11 mouse cellular contexts compared by ENCODE assay signal in the genomic region with DNA sequence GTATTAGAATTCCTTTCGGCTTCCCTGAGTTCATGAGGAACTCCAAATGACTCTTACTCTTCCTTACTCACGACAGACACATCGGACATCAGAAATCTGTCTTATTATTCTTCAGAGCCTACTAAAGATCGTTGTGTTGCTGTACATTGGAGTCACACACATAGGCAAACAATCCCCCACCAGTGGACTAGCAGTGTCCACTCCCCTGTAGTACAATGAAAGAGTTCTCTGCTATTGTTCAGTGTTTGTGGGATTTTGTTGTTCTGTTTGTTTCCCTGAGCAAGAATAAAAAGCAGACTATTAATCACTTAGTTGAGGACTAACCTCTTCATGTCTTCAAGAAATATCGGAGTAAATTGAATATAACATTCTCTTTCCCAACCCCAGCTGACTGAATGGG. TPM values are rescaled to one million over a fixed set of nuclear protein-coding genes. Genes with fewer than 3 reads are reported as not detected.
A peak's percentile ranks its signal among the peaks of the same experiment; 100 is the strongest.
DNase-seq lines count a peak whose midpoint lies in the region; ATAC-seq and TF ChIP-seq lines count a peak whose summit lies in the region.
"Had no signal": no experiment of that assay in that cellular context is flagged by ENCODE, and none has a peak within 500 bp of the region (broad histone marks: within the 10 kb centered on the region; RNA-seq: fewer than 3 reads in every experiment).

No protein-coding gene starts in this region.

- WGBS in forebrain, embryonic 10.5 days: 56% methylated on average over 5 of the region's 5 CpGs
- 46% methylated on average over 5 of the region's 5 CpGs for WGBS in forebrain, embryonic 16.5 days
- 68% methylated on average over 5 of the region's 5 CpGs for WGBS in kidney, embryonic 15.5 days
- WGBS in embryonic facial prominence, embryonic 12.5 days: 53% methylated on average over 5 of the region's 5 CpGs
- WGBS in limb, embryonic 14.5 days: 64% methylated on average over 5 of the region's 5 CpGs

- H3K4me2 ChIP-seq in forebrain, embryonic 16.5 days (ENCODE audit: low read length): no peak overlapping the region
- peak overlapping the region; percentile 31 for H3K4me2 ChIP-seq in kidney, embryonic 15.5 days
- peak overlapping the region; percentile 46; the same call in 1 of the 2 replicates for H3K4me2 ChIP-seq in embryonic facial prominence, embryonic 12.5 days (replicated peaks)
- H3K4me2 ChIP-seq in limb, embryonic 14.5 days (replicated peaks; ENCODE audit: low read depth, low read length, severe bottlenecking): no peak overlapping the region; the same call in 1 of the 2 replicates

- peaks cover 41% of the 10 kb centered on the region for H3K4me1 ChIP-seq in forebrain, embryonic 10.5 days
- H3K4me1 ChIP-seq in forebrain, embryonic 16.5 days (replicated peaks; ENCODE audit: control insufficient read depth, insufficient read depth, low read length): peaks cover 15% of the 10 kb centered on the region
- H3K4me1 ChIP-seq in kidney, embryonic 15.5 days: peaks cover 35% of the 10 kb centered on the region
- H3K4me1 ChIP-seq in embryonic facial prominence, embryonic 12.5 days: peaks cover 16% of the 10 kb centered on the region
- peaks cover 11% of the 10 kb centered on the region for H3K4me1 ChIP-seq in limb, embryonic 14.5 days (ENCODE audit: control insufficient read depth, insufficient read depth, low read length)

- no peak overlapping the region for H3K27ac ChIP-seq in forebrain, embryonic 10.5 days
- no peak overlapping the region for H3K27ac ChIP-seq in forebrain, embryonic 16.5 days (ENCODE audit: low read length)
- no peak overlapping the region for H3K27ac ChIP-seq in kidney, embryonic 15.5 days
- H3K27ac ChIP-seq in embryonic facial prominence, embryonic 12.5 days: no peak overlapping the region
- no peak overlapping the region for H3K27ac ChIP-seq in limb, embryonic 14.5 days (replicated peaks; ENCODE audit: low read depth, low read length)

- H3K9me3 ChIP-seq in forebrain, embryonic 10.5 days: no peaks in the 10 kb centered on the region
- H3K9me3 ChIP-seq in forebrain, embryonic 16.5 days (ENCODE audit: control insufficient read depth, low read length): no peaks in the 10 kb centered on the region
- H3K9me3 ChIP-seq in kidney, embryonic 15.5 days (replicated peaks): no peaks in the 10 kb centered on the region
- H3K9me3 ChIP-seq in embryonic facial prominence, embryonic 12.5 days: no peaks in the 10 kb centered on the region
- H3K9me3 ChIP-seq in limb, embryonic 14.5 days (ENCODE audit: control insufficient read depth, low read length): no peaks in the 10 kb centered on the region

- H3K27me3 ChIP-seq in forebrain, embryonic 10.5 days (ENCODE audit: poor library complexity, severe bottlenecking): no peaks in the 10 kb centered on the region
- H3K27me3 ChIP-seq in forebrain, embryonic 16.5 days (replicated peaks; ENCODE audit: control insufficient read depth, insufficient read depth, low read length): no peaks in the 10 kb centered on the region
- no peaks in the 10 kb centered on the region for H3K27me3 ChIP-seq in kidney, embryonic 15.5 days
- H3K27me3 ChIP-seq in embryonic facial prominence, embryonic 12.5 days: no peaks in the 10 kb centered on the region
- H3K27me3 ChIP-seq in limb, embryonic 14.5 days (ENCODE audit: control insufficient read depth, insufficient read depth, low read length): no peaks in the 10 kb centered on the region

- no peak for DNase-seq in forebrain, embryonic 10.5 days (ENCODE audit: extremely low spot score, low spot score)
- DNase-seq in kidney, adult 8-10 months: no peak
- no peak for DNase-seq in limb, embryonic 14.5 days (ENCODE audit: low spot score)
- DNase-seq in adrenal gland, postnatal 14 days: no peak
- no peak for DNase-seq in yolk sac, embryonic 10.5 days (ENCODE audit: low spot score)
- DNase-seq: kidney, postnatal 10 days had no signal

- no peaks in the 10 kb centered on the region for H3K36me3 ChIP-seq in forebrain, embryonic 10.5 days (replicated peaks)
- H3K36me3 ChIP-seq in forebrain, embryonic 16.5 days (ENCODE audit: control insufficient read depth, insufficient read depth): no peaks in the 10 kb centered on the region
- no peaks in the 10 kb centered on the region for H3K36me3 ChIP-seq in kidney, embryonic 15.5 days
- H3K36me3 ChIP-seq in embryonic facial prominence, embryonic 12.5 days: no peaks in the 10 kb centered on the region
- H3K36me3 ChIP-seq in limb, embryonic 14.5 days (ENCODE audit: control insufficient read depth, insufficient read depth, low read length): no peaks in the 10 kb centered on the region

- no peak for TF ChIP-seq POLR2A in limb, embryonic 14.5 days (IDR thresholded peaks at IDR 0.05; ENCODE audit: borderline replicate concordance, extremely low read depth, insufficient read depth, insufficient read length)

- peak overlapping the region; percentile 69 for H3K4me3 ChIP-seq in forebrain, embryonic 10.5 days
- no peak overlapping the region for H3K4me3 ChIP-seq in forebrain, embryonic 16.5 days (replicated peaks; ENCODE audit: low read length)
- H3K4me3 ChIP-seq in kidney, embryonic 15.5 days (replicated peaks): no peak overlapping the region
- H3K4me3 ChIP-seq in embryonic facial prominence, embryonic 12.5 days: no peak overlapping the region
- H3K4me3 ChIP-seq in limb, embryonic 14.5 days (replicated peaks; ENCODE audit: low read length): peak overlapping the region; percentile 54; the same call in 1 of the 2 replicates

- H3K9ac ChIP-seq in forebrain, embryonic 16.5 days (replicated peaks; ENCODE audit: low read depth, low read length): no peak overlapping the region
- H3K9ac ChIP-seq in kidney, embryonic 15.5 days: no peak overlapping the region
- H3K9ac ChIP-seq in embryonic facial prominence, embryonic 12.5 days: no peak overlapping the region
- H3K9ac ChIP-seq in limb, embryonic 14.5 days (ENCODE audit: low read depth, low read length, severe bottlenecking): no peak overlapping the region

- ATAC-seq in forebrain, embryonic 16.5 days: no peak
- ATAC-seq in kidney, embryonic 15.5 days (replicated peaks; ENCODE audit: low FRiP score): no peak
- no peak for ATAC-seq in embryonic facial prominence, embryonic 12.5 days (ENCODE audit: insufficient number of reproducible peaks, insufficient read depth, low FRiP score, low TSS enrichment)
- no peak for ATAC-seq in limb, embryonic 14.5 days (ENCODE audit: low FRiP score, low read depth)

RNA-seq across cellular contexts. Expression of gene Abt1, which starts 10.1 kb away (rescaled TPM):
- 15.3 and 15.5 TPM in 2 replicates for polyA plus RNA-seq in forebrain, embryonic 10.5 days (2016; fragmentation: Nextera tagmentation; extraction: Ambion mirVana)
- polyA plus RNA-seq in forebrain, embryonic 16.5 days (2015; fragmentation: Nextera tagmentation; extraction: Ambion mirVana): 12.7 and 13.0 TPM in 2 replicates
- 13.5 and 13.7 TPM in 2 replicates for polyA plus RNA-seq in kidney, embryonic 15.5 days (2015; fragmentation: Nextera tagmentation; extraction: Ambion mirVana)
- 12.9 and 13.9 TPM in 2 replicates for polyA plus RNA-seq in embryonic facial prominence, embryonic 12.5 days (2016; fragmentation: Nextera tagmentation; extraction: Ambion mirVana)
- 6.9 and 9.9 TPM in 2 replicates for polyA plus RNA-seq in limb, embryonic 14.5 days (2012; rRNA removed)
- 12.0 and 12.2 TPM in 2 replicates for polyA plus RNA-seq in limb, embryonic 14.5 days (2014; fragmentation: Nextera tagmentation; extraction: Ambion mirVana)
- total RNA-seq in adrenal gland, postnatal 14 days (2021): 5.9 and 6.3 TPM in 2 replicates

RNA-seq across cellular contexts. Expression of gene Btn1a1, which starts 31.9 kb away (rescaled TPM):
- polyA plus RNA-seq in forebrain, embryonic 10.5 days (2016; fragmentation: Nextera tagmentation; extraction: Ambion mirVana): 0.09 TPM in 1 of 2 replicates, not detected in the other
- 0.06 and 0.22 TPM in 2 replicates for polyA plus RNA-seq in forebrain, embryonic 16.5 days (2015; fragmentation: Nextera tagmentation; extraction: Ambion mirVana)
- 0.08 and 0.12 TPM in 2 replicates for polyA plus RNA-seq in kidney, embryonic 15.5 days (2015; fragmentation: Nextera tagmentation; extraction: Ambion mirVana)
- 0.10 and 0.20 TPM in 2 replicates for polyA plus RNA-seq in embryonic facial prominence, embryonic 12.5 days (2016; fragmentation: Nextera tagmentation; extraction: Ambion mirVana)
- 0.31 and 0.32 TPM in 2 replicates for polyA plus RNA-seq in limb, embryonic 14.5 days (2012; rRNA removed)
- not detected in 2 replicates for polyA plus RNA-seq in limb, embryonic 14.5 days (2014; fragmentation: Nextera tagmentation; extraction: Ambion mirVana)
- total RNA-seq in adrenal gland, postnatal 14 days (2021): 0.19 TPM in 1 of 2 replicates, not detected in the other
- total RNA-seq: monocyte, adult 5-6 weeks had no signal
- polyA plus RNA-seq: limb, embryonic 11.5 days had no signal

RNA-seq across cellular contexts. Expression of gene Btn2a2, which starts 54.9 kb away (rescaled TPM):
- polyA plus RNA-seq in forebrain, embryonic 10.5 days (2016; fragmentation: Nextera tagmentation; extraction: Ambion mirVana): 0.52 and 0.54 TPM in 2 replicates
- polyA plus RNA-seq in forebrain, embryonic 16.5 days (2015; fragmentation: Nextera tagmentation; extraction: Ambion mirVana): 0.18 TPM in 1 of 2 replicates, not detected in the other
- 0.55 and 0.71 TPM in 2 replicates for polyA plus RNA-seq in kidney, embryonic 15.5 days (2015; fragmentation: Nextera tagmentation; extraction: Ambion mirVana)
- 1.6 TPM in 2 replicates for polyA plus RNA-seq in embryonic facial prominence, embryonic 12.5 days (2016; fragmentation: Nextera tagmentation; extraction: Ambion mirVana)
- polyA plus RNA-seq in limb, embryonic 14.5 days (2012; rRNA removed): 0.62 and 0.79 TPM in 2 replicates
- 0.89 and 1.2 TPM in 2 replicates for polyA plus RNA-seq in limb, embryonic 14.5 days (2014; fragmentation: Nextera tagmentation; extraction: Ambion mirVana)
- total RNA-seq in adrenal gland, postnatal 14 days (2021): not detected in 2 replicates
- total RNA-seq: monocyte, adult 5-6 weeks had no signal

Comparison
In these comparisons a context has a peak if more than half of its experiments do, and no peak if none do; other contexts are left out.
1. H3K4me3 ChIP-seq: peak in forebrain, embryonic 10.5 days (single experiment) and limb, embryonic 14.5 days (single experiment); none in forebrain, embryonic 16.5 days (single experiment), kidney, embryonic 15.5 days (single experiment) and embryonic facial prominence, embryonic 12.5 days (single experiment).
2. H3K4me2 ChIP-seq: peak in kidney, embryonic 15.5 days (single experiment) and embryonic facial prominence, embryonic 12.5 days (single experiment); none in forebrain, embryonic 16.5 days (single experiment) and limb, embryonic 14.5 days (single experiment).